Mouse (Mus musculus): ENCODE measurements around the gene Mrnip. TPM values are rescaled to one million over a fixed set of nuclear protein-coding genes. Genes with fewer than 3 reads are reported as not detected.

The Mrnip gene
- polyA plus RNA-seq, 1 experiment, result 21.1 TPM

GRCm38 (mm10) chr11:50210505-50211151 is 36.4 kb downstream of the Mrnip start, which contains the start of the genes Sqstm1 and Mgat4b:
TSS of gene Sqstm1 (minus strand) at chr11:50210827.
TSS of gene Mgat4b (plus strand) at chr11:50210890.
- Histone ChIP-seq H3K27ac (ENCODE audit: insufficient read depth, low read depth, low read length) (peak within 1 kb of the TSS; percentile 97), H3K4me3 (ENCODE audit: insufficient read depth, low read depth, low read length) (peak within 1 kb of the TSS; percentile 87), H3K36me3 (ENCODE audit: control insufficient read depth, insufficient read depth, low read length) (peaks cover 15% of the 10 kb centered on the region; the same call in 1 of the 2 replicates), H3K4me1 (ENCODE audit: control insufficient read depth, insufficient read depth, low read length) (peaks cover 51% of the 10 kb centered on the region), H3K27me3 (replicated peaks; ENCODE audit: control insufficient read depth, insufficient read depth, low read length) (no peaks in the 10 kb centered on the region)
- WGBS, result under 1% methylated on average over 48 of the region's 48 CpGs
- peak; percentile 85 for DNase-seq
- TF ChIP-seq CTCF (conservative IDR thresholded peaks at IDR 0.05; ENCODE audit: insufficient read depth, insufficient read length, low read depth, low read length), result no peak
- peak; percentile 95 for TF ChIP-seq POLR2A (IDR thresholded peaks at IDR 0.05; ENCODE audit: low read depth, low read length)

GRCm38 (mm10) chr11:50211322-50212059 is 37.2 kb downstream of the Mrnip start:
- WGBS, result 72% methylated on average over 3 of the region's 3 CpGs
- TF ChIP-seq POLR2A (IDR thresholded peaks at IDR 0.05; ENCODE audit: low read depth, low read length) (no peak), CTCF (conservative IDR thresholded peaks at IDR 0.05; ENCODE audit: insufficient read depth, insufficient read length, low read depth, low read length) (no peak)
- Histone ChIP-seq H3K4me1 (ENCODE audit: control insufficient read depth, insufficient read depth, low read length) (peaks cover 44% of the 10 kb centered on the region), H3K27me3 (replicated peaks; ENCODE audit: control insufficient read depth, insufficient read depth, low read length) (no peaks in the 10 kb centered on the region), H3K27ac (ENCODE audit: insufficient read depth, low read depth, low read length) (peak overlapping the region; percentile 98), H3K36me3 (ENCODE audit: control insufficient read depth, insufficient read depth, low read length) (peaks cover 8% of the 10 kb centered on the region; the same call in 1 of the 2 replicates), H3K4me3 (ENCODE audit: insufficient read depth, low read depth, low read length) (peak overlapping the region; percentile 87)
- DNase-seq, result peak; percentile 42

GRCm38 (mm10) chr11:50212060-50212739 is 38.0 kb downstream of the Mrnip start:
- TF ChIP-seq CTCF (conservative IDR thresholded peaks at IDR 0.05; ENCODE audit: insufficient read depth, insufficient read length, low read depth, low read length), result no peak
- TF ChIP-seq POLR2A (IDR thresholded peaks at IDR 0.05; ENCODE audit: low read depth, low read length), result no peak
- peak; percentile 40 for DNase-seq
- Histone ChIP-seq H3K4me3 (ENCODE audit: insufficient read depth, low read depth, low read length) (peak overlapping the region; percentile 9; the same call in 1 of the 2 replicates), H3K27me3 (replicated peaks; ENCODE audit: control insufficient read depth, insufficient read depth, low read length) (no peaks in the 10 kb centered on the region), H3K36me3 (ENCODE audit: control insufficient read depth, insufficient read depth, low read length) (peaks cover 3% of the 10 kb centered on the region; the same call in 1 of the 2 replicates), H3K4me1 (ENCODE audit: control insufficient read depth, insufficient read depth, low read length) (peaks cover 40% of the 10 kb centered on the region), H3K27ac (ENCODE audit: insufficient read depth, low read depth, low read length) (peak overlapping the region; percentile 98)
- 39% methylated on average over 3 of the region's 3 CpGs for WGBS

- no peaks in the 10 kb centered on the region for H3K27me3 ChIP-seq (replicated peaks; ENCODE audit: control insufficient read depth, insufficient read depth, low read length)
- H3K4me3 ChIP-seq (ENCODE audit: insufficient read depth, low read depth, low read length), result peak overlapping the region; percentile 42
- peak overlapping the region; percentile 98 for H3K27ac ChIP-seq (ENCODE audit: insufficient read depth, low read depth, low read length)
- peak; percentile 96 for DNase-seq
- peak; percentile 36 for TF ChIP-seq POLR2A (IDR thresholded peaks at IDR 0.05; ENCODE audit: low read depth, low read length)
- no peak for TF ChIP-seq CTCF (conservative IDR thresholded peaks at IDR 0.05; ENCODE audit: insufficient read depth, insufficient read length, low read depth, low read length)
- H3K36me3 ChIP-seq (ENCODE audit: control insufficient read depth, insufficient read depth, low read length), result no peaks in the 10 kb centered on the region
- WGBS, result 12% methylated on average over 11 of the region's 11 CpGs
- H3K4me1 ChIP-seq (ENCODE audit: control insufficient read depth, insufficient read depth, low read length), result peaks cover 33% of the 10 kb centered on the region
These were observed 38.9 kb downstream of the Mrnip start for GRCm38 (mm10) chr11:50212848-50213758.

- 92% methylated on average over 6 of the region's 6 CpGs for WGBS
- Histone ChIP-seq H3K4me3 (ENCODE audit: insufficient read depth, low read depth, low read length) (no peak overlapping the region), H3K27ac (ENCODE audit: insufficient read depth, low read depth, low read length) (no peak overlapping the region), H3K27me3 (replicated peaks; ENCODE audit: control insufficient read depth, insufficient read depth, low read length) (no peaks in the 10 kb centered on the region), H3K36me3 (ENCODE audit: control insufficient read depth, insufficient read depth, low read length) (no peaks in the 10 kb centered on the region), H3K4me1 (ENCODE audit: control insufficient read depth, insufficient read depth, low read length) (peaks cover 24% of the 10 kb centered on the region)
- DNase-seq, result no peak
- TF ChIP-seq CTCF (conservative IDR thresholded peaks at IDR 0.05; ENCODE audit: insufficient read depth, insufficient read length, low read depth, low read length) (no peak), POLR2A (IDR thresholded peaks at IDR 0.05; ENCODE audit: low read depth, low read length) (no peak)
These were observed 40.4 kb downstream of the Mrnip start for GRCm38 (mm10) chr11:50214631-50215030.

GRCm38 (mm10) chr11:50215633-50216032 is 41.4 kb downstream of the Mrnip start:
- Histone ChIP-seq H3K4me1 (ENCODE audit: control insufficient read depth, insufficient read depth, low read length) (peaks cover 24% of the 10 kb centered on the region), H3K4me3 (ENCODE audit: insufficient read depth, low read depth, low read length) (no peak overlapping the region), H3K27ac (ENCODE audit: insufficient read depth, low read depth, low read length) (no peak overlapping the region), H3K36me3 (ENCODE audit: control insufficient read depth, insufficient read depth, low read length) (no peaks in the 10 kb centered on the region), H3K27me3 (replicated peaks; ENCODE audit: control insufficient read depth, insufficient read depth, low read length) (no peaks in the 10 kb centered on the region)
- DNase-seq, result no peak
- WGBS, result 59% methylated on average over 9 of the region's 9 CpGs
- no peak for TF ChIP-seq CTCF (conservative IDR thresholded peaks at IDR 0.05; ENCODE audit: insufficient read depth, insufficient read length, low read depth, low read length)
